ENCODE assay signal across 9 mouse cellular contexts in the genomic region with DNA sequence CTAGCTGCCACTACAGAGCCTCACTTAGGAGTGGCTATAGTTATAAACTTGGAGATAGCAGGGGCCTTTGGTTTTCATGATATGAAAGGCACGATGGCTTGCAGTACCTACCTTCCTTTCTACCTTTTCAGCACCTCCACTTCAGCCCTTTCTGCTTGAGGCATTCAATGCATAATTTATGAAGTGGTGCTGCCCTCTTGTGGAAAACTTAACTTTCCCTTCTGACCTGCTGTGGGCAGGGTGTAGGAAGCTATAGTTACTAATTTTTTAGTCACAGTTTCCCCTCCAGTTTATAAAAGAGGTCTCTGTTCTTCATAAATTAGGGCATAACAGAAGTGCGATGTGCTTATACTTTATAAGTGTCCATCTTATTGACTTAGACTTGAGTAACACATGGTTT.
DNase-seq lines count a peak whose midpoint lies in the region; ATAC-seq lines count a peak whose summit lies in the region.
"Had no signal": no experiment of that assay in that cellular context is flagged by ENCODE, and none has a peak within 500 bp of the region (broad histone marks: within the 10 kb centered on the region; RNA-seq: fewer than 3 reads in every experiment).

No protein-coding gene starts in this region.

- H3K4me1 ChIP-seq in heart, embryonic 11.5 days (ENCODE audit: control insufficient read depth, insufficient read depth, low read length): no peaks in the 10 kb centered on the region
- H3K4me1 ChIP-seq in midbrain, embryonic 14.5 days (ENCODE audit: control insufficient read depth, insufficient read depth, low read length): no peaks in the 10 kb centered on the region
- no peaks in the 10 kb centered on the region for H3K4me1 ChIP-seq in midbrain, embryonic 13.5 days (replicated peaks)

- DNase-seq in heart, adult 18-20 months: peak; percentile 16 to 45
- DNase-seq in midbrain, embryonic 14.5 days: peak; percentile 41
- peak; percentile 63 for DNase-seq in lung, postnatal 36 days
- no peak for DNase-seq in thymus, postnatal 14 days
- no peak for DNase-seq in c-Kit-positive CD71-positive TER-119-positive erythroid progenitor cells, embryonic 14.5 days (ENCODE audit: low spot score)

- no peak overlapping the region for H3K27ac ChIP-seq in heart, embryonic 11.5 days (ENCODE audit: low read depth, low read length)
- H3K27ac ChIP-seq in midbrain, embryonic 14.5 days (replicated peaks; ENCODE audit: low read depth, low read length): no peak overlapping the region
- H3K27ac ChIP-seq in midbrain, embryonic 13.5 days: no peak overlapping the region

- H3K4me2 ChIP-seq in heart, embryonic 11.5 days: no peak overlapping the region
- no peak overlapping the region for H3K4me2 ChIP-seq in midbrain, embryonic 14.5 days (ENCODE audit: low read length)
- H3K4me2 ChIP-seq in midbrain, embryonic 13.5 days (replicated peaks): no peak overlapping the region

- H3K9me3 ChIP-seq in heart, embryonic 11.5 days (replicated peaks; ENCODE audit: control insufficient read depth, low read length): no peaks in the 10 kb centered on the region
- H3K9me3 ChIP-seq in midbrain, embryonic 14.5 days (ENCODE audit: control insufficient read depth, low read length): no peaks in the 10 kb centered on the region
- H3K9me3 ChIP-seq in midbrain, embryonic 13.5 days: no peaks in the 10 kb centered on the region

- H3K36me3 ChIP-seq in heart, embryonic 11.5 days (ENCODE audit: control insufficient read depth, insufficient read depth, low read length): no peaks in the 10 kb centered on the region
- H3K36me3 ChIP-seq in midbrain, embryonic 14.5 days (ENCODE audit: control insufficient read depth, insufficient read depth, low read length): no peaks in the 10 kb centered on the region
- H3K36me3 ChIP-seq in midbrain, embryonic 13.5 days: no peaks in the 10 kb centered on the region

- no peak overlapping the region for H3K9ac ChIP-seq in heart, embryonic 11.5 days (ENCODE audit: low read depth, low read length)
- no peak overlapping the region for H3K9ac ChIP-seq in midbrain, embryonic 14.5 days (replicated peaks; ENCODE audit: low read length)
- H3K9ac ChIP-seq in midbrain, embryonic 13.5 days (replicated peaks): no peak overlapping the region

- no peak overlapping the region for H3K4me3 ChIP-seq in heart, embryonic 11.5 days (ENCODE audit: low read depth, low read length)
- no peak overlapping the region for H3K4me3 ChIP-seq in midbrain, embryonic 14.5 days (replicated peaks; ENCODE audit: low read depth, low read length)
- H3K4me3 ChIP-seq in midbrain, embryonic 13.5 days (replicated peaks): no peak overlapping the region

- no peak for ATAC-seq in heart, embryonic 11.5 days (replicated peaks; ENCODE audit: insufficient number of reproducible peaks, low FRiP score, low TSS enrichment)
- no peak for ATAC-seq in midbrain, embryonic 14.5 days (ENCODE audit: low FRiP score, low TSS enrichment)
- ATAC-seq in midbrain, embryonic 13.5 days: no peak
- ATAC-seq in common myeloid progenitor, adult 5-6 weeks (replicated peaks; ENCODE audit: low read depth, poor library complexity, severe bottlenecking): 0 out of 2 replicates have a peak, but pooled peaks have one; percentile 29
- ATAC-seq: forebrain, embryonic 16.5 days had no signal

- no peaks in the 10 kb centered on the region for H3K27me3 ChIP-seq in heart, embryonic 11.5 days (ENCODE audit: control insufficient read depth, insufficient read depth, low read length)
- H3K27me3 ChIP-seq in midbrain, embryonic 14.5 days (ENCODE audit: control insufficient read depth, insufficient read depth, low read length): no peaks in the 10 kb centered on the region
- no peaks in the 10 kb centered on the region for H3K27me3 ChIP-seq in midbrain, embryonic 13.5 days

- WGBS in heart, embryonic 11.5 days (ENCODE audit: insufficient replicate concordance): 52% methylated on average over 2 of the region's 2 CpGs
- 79% methylated on average over 2 of the region's 2 CpGs for WGBS in midbrain, embryonic 14.5 days
- WGBS in midbrain, embryonic 13.5 days: 74% methylated on average over 2 of the region's 2 CpGs

Comparison
In these comparisons a context has a peak if more than half of its experiments do, and no peak if none do; other contexts are left out.
1. DNase-seq: peak in heart, adult 18-20 months (2 of 2), midbrain, embryonic 14.5 days (single experiment) and lung, postnatal 36 days (single experiment); none in thymus, postnatal 14 days (single experiment) and c-Kit-positive CD71-positive TER-119-positive erythroid progenitor cells, embryonic 14.5 days (single experiment).